ENCODE assay signal across 7 mouse cellular contexts in genomic region chr4:12571881-12572280, GRCm38 (mm10).
DNase-seq lines count a peak whose midpoint lies in the region; ATAC-seq lines count a peak whose summit lies in the region.

No protein-coding gene starts in this region.

- DNase-seq in layer of hippocampus, adult 11-12 months (ENCODE audit: low spot score): peak; percentile 5
- DNase-seq in layer of hippocampus, postnatal 10 days (ENCODE audit: low spot score in 2 of 2): no peak
- peak; percentile 19 for DNase-seq in ES-CJ7 (ENCODE audit: low read depth, low spot score)
- peak; percentile 30 for DNase-seq in ZHBTc4 (ENCODE audit: low read depth, low spot score)
- DNase-seq in kidney, postnatal 10 days: peak; percentile 48
- DNase-seq in thymus, postnatal 14 days: no peak

- ATAC-seq in frontal cortex, adult (ENCODE audit: low TSS enrichment): no peak

Comparison
In these comparisons a context has a peak if more than half of its experiments do, and no peak if none do; other contexts are left out.
1. DNase-seq: peak in layer of hippocampus, adult 11-12 months (single experiment), ES-CJ7 (single experiment), ZHBTc4 (single experiment) and kidney, postnatal 10 days (single experiment); none in layer of hippocampus, postnatal 10 days (0 of 2) and thymus, postnatal 14 days (single experiment).